Mouse (Mus musculus) c-Kit-positive CD71-positive TER-119-positive erythroid progenitor cells, embryonic 14.5 days (primary cell): ENCODE measurements around the gene Lrrc8a.

Source experiments
- DNase-seq: peaks from one replicate; pipeline ENCODE4 v3.0.0-alpha.2; 2013; ENCODE audit warnings: low spot score

Gene Lrrc8a

GRCm38 (mm10) chr2:30306087-30306486 lies 68.6 kb downstream of the Lrrc8a start:
- DNase-seq, result no peak

- DNase-seq, result no peak
These were observed 71.8 kb downstream of the Lrrc8a start for GRCm38 (mm10) chr2:30309351-30309750.

- DNase-seq, result no peak
These were observed 74.0 kb downstream of the Lrrc8a start for GRCm38 (mm10) chr2:30311481-30311880.
